26 mouse cellular contexts compared by ENCODE assay signal in genomic region chr10:61898116-61898515, GRCm38 (mm10).
DNase-seq lines count a peak whose midpoint lies in the region; ATAC-seq and TF ChIP-seq lines count a peak whose summit lies in the region.
"Had no signal": no experiment of that assay in that cellular context is flagged by ENCODE, and none has a peak within 500 bp of the region (broad histone marks: within the 10 kb centered on the region; RNA-seq: fewer than 3 reads in every experiment).

No protein-coding gene starts in this region.

- H3K4me1 ChIP-seq in heart, embryonic 11.5 days (ENCODE audit: control insufficient read depth, insufficient read depth, low read length): peaks cover 4% of the 10 kb centered on the region; the same call in 1 of the 2 replicates
- peaks cover 6 to 9% of the 10 kb centered on the region in 2 experiments for H3K4me1 ChIP-seq in heart, embryonic 14.5 days (ENCODE audit: control insufficient read depth in 2 of 2, insufficient read depth in 2 of 2, low read length in 2 of 2)
- H3K4me1 ChIP-seq in heart, postnatal 0 days (ENCODE audit: control insufficient read depth, insufficient read depth): peaks cover 8% of the 10 kb centered on the region; the same call in 1 of the 2 replicates
- H3K4me1 ChIP-seq: forebrain, embryonic 12.5 days; forebrain, embryonic 15.5 days; hindbrain, embryonic 12.5 days; hindbrain, embryonic 15.5 days had no signal

- TF ChIP-seq EP300 in heart, postnatal 0 days (IDR thresholded peaks at IDR 0.05; ENCODE audit: low read depth): no peak

- H3K4me3 ChIP-seq in heart, embryonic 11.5 days (ENCODE audit: low read depth, low read length): no peak overlapping the region
- peak overlapping the region; percentile 15 to 16; a peak in 2 of 4 replicates for H3K4me3 ChIP-seq in heart, embryonic 14.5 days (ENCODE audit: control insufficient read depth in 1 of 2, insufficient read depth in 1 of 2, low read depth in 1 of 2, low read length in 2 of 2)
- no peak overlapping the region for H3K4me3 ChIP-seq in heart, postnatal 0 days (ENCODE audit: low read depth, low read length)
- H3K4me3 ChIP-seq: embryonic facial prominence, embryonic 10.5 days; embryonic facial prominence, embryonic 13.5 days; erythroblast, embryonic 14.5 days; forebrain, embryonic 12.5 days; forebrain, embryonic 15.5 days; hindbrain, embryonic 12.5 days; hindbrain, embryonic 15.5 days had no signal

- DNase-seq in gastrocnemius, adult 18-20 months (ENCODE audit: low spot score): peak; percentile 54
- DNase-seq in gastrocnemius, postnatal 10 days: no peak
- DNase-seq in heart, postnatal 4 days: no peak
- no peak for DNase-seq in heart, postnatal 14 days
- DNase-seq in heart, postnatal 0 days (ENCODE audit: low spot score): no peak
- no peak for DNase-seq in heart, adult 8-10 months (ENCODE audit: low spot score)
- DNase-seq: adrenal gland, adult 8-10 months; adrenal gland, postnatal 25 days; cerebellum, adult 11-12 months; cerebellum, adult 8-10 months; cerebellum, postnatal 10 days; cerebellum, postnatal 36 days; embryo, embryonic 11 days; gastrocnemius, postnatal 25 days; kidney, adult 2 months had no signal

- 38% methylated on average over 6 of the region's 6 CpGs for WGBS in heart, embryonic 11.5 days (ENCODE audit: insufficient replicate concordance)
- WGBS in heart, embryonic 14.5 days: 21% methylated on average over 6 of the region's 6 CpGs
- WGBS in heart, postnatal 0 days: 20% methylated on average over 6 of the region's 6 CpGs

- ATAC-seq in heart, embryonic 11.5 days (replicated peaks; ENCODE audit: insufficient number of reproducible peaks, low FRiP score, low TSS enrichment): no peak
- ATAC-seq in heart, embryonic 14.5 days (ENCODE audit: insufficient number of reproducible peaks, insufficient read depth, low FRiP score, low read depth): no peak
- ATAC-seq in heart, postnatal 0 days (ENCODE audit: insufficient read depth, low read depth): 0 out of 2 replicates have a peak, but pooled peaks have one; percentile 26
- ATAC-seq: activated CD4-positive, CD25-positive, alpha-beta regulatory T cell, adult 4 months; forebrain, embryonic 15.5 days; intestine, postnatal 0 days had no signal

- peak overlapping the region; percentile 42 for H3K4me2 ChIP-seq in heart, embryonic 11.5 days
- H3K4me2 ChIP-seq in heart, embryonic 14.5 days (ENCODE audit: low read length): peak overlapping the region; percentile 52
- H3K4me2 ChIP-seq in heart, postnatal 0 days (ENCODE audit: low read depth, low read length): peak overlapping the region; percentile 31
- H3K4me2 ChIP-seq: embryonic facial prominence, embryonic 13.5 days; forebrain, embryonic 12.5 days; forebrain, embryonic 15.5 days; hindbrain, embryonic 12.5 days; hindbrain, embryonic 15.5 days had no signal

- H3K36me3 ChIP-seq in heart, embryonic 11.5 days (ENCODE audit: control insufficient read depth, insufficient read depth, low read length): no peaks in the 10 kb centered on the region
- H3K36me3 ChIP-seq in heart, embryonic 14.5 days (ENCODE audit: control insufficient read depth, insufficient read depth, low read length): no peaks in the 10 kb centered on the region
- H3K36me3 ChIP-seq in heart, postnatal 0 days (replicated peaks; ENCODE audit: control insufficient read depth, insufficient read depth, low read length): no peaks in the 10 kb centered on the region
- H3K36me3 ChIP-seq: embryonic facial prominence, embryonic 10.5 days; embryonic facial prominence, embryonic 13.5 days; forebrain, embryonic 12.5 days; forebrain, embryonic 15.5 days; hindbrain, embryonic 12.5 days; hindbrain, embryonic 15.5 days had no signal

- no peak overlapping the region for H3K27ac ChIP-seq in heart, embryonic 11.5 days (ENCODE audit: low read depth, low read length)
- H3K27ac ChIP-seq in heart, embryonic 14.5 days (replicated peaks in 1 of 2; ENCODE audit: control insufficient read depth in 1 of 2, insufficient read depth in 1 of 2, low read depth in 2 of 2, low read length in 2 of 2): peak overlapping the region; percentile 55 to 70; a peak in 3 of 4 replicates
- no peak overlapping the region for H3K27ac ChIP-seq in heart, postnatal 0 days (ENCODE audit: low read depth)
- H3K27ac ChIP-seq: embryonic facial prominence, embryonic 10.5 days; embryonic facial prominence, embryonic 13.5 days; forebrain, embryonic 12.5 days; forebrain, embryonic 15.5 days; hindbrain, embryonic 12.5 days; hindbrain, embryonic 15.5 days had no signal

- no peaks in the 10 kb centered on the region for H3K27me3 ChIP-seq in heart, embryonic 11.5 days (ENCODE audit: control insufficient read depth, insufficient read depth, low read length)
- no peaks in the 10 kb centered on the region for H3K27me3 ChIP-seq in heart, embryonic 14.5 days (ENCODE audit: control insufficient read depth, insufficient read depth, low read length)
- H3K27me3 ChIP-seq in heart, postnatal 0 days (ENCODE audit: control insufficient read depth, insufficient read depth, low read length): no peaks in the 10 kb centered on the region
- H3K27me3 ChIP-seq: embryonic facial prominence, embryonic 13.5 days; forebrain, embryonic 12.5 days; forebrain, embryonic 15.5 days; hindbrain, embryonic 12.5 days; hindbrain, embryonic 15.5 days had no signal

- intact Hi-C loops in heart, postnatal 14 days (cut with DNase I): no loop called here

- no peak for TF ChIP-seq CTCF in heart, postnatal 0 days (IDR thresholded peaks at IDR 0.05; ENCODE audit: low read depth)

- no peak overlapping the region for H3K9ac ChIP-seq in heart, embryonic 11.5 days (ENCODE audit: low read depth, low read length)
- peak overlapping the region; percentile 42; the same call in 1 of the 2 replicates for H3K9ac ChIP-seq in heart, embryonic 14.5 days (ENCODE audit: low read length)
- no peak overlapping the region; the same call in 1 of the 2 replicates for H3K9ac ChIP-seq in heart, postnatal 0 days (replicated peaks; ENCODE audit: low read depth, low read length)
- H3K9ac ChIP-seq: embryonic facial prominence, embryonic 13.5 days; forebrain, embryonic 12.5 days; forebrain, embryonic 15.5 days; hindbrain, embryonic 12.5 days; hindbrain, embryonic 15.5 days had no signal

- no peaks in the 10 kb centered on the region for H3K9me3 ChIP-seq in heart, embryonic 11.5 days (replicated peaks; ENCODE audit: control insufficient read depth, low read length)
- H3K9me3 ChIP-seq in heart, embryonic 14.5 days (ENCODE audit: control insufficient read depth, low read length): no peaks in the 10 kb centered on the region
- H3K9me3 ChIP-seq in heart, postnatal 0 days (replicated peaks; ENCODE audit: control insufficient read depth, low read length): no peaks in the 10 kb centered on the region
- H3K9me3 ChIP-seq: embryonic facial prominence, embryonic 10.5 days; embryonic facial prominence, embryonic 13.5 days; forebrain, embryonic 12.5 days; forebrain, embryonic 15.5 days; hindbrain, embryonic 12.5 days; hindbrain, embryonic 15.5 days had no signal

Comparison
In these comparisons a context has a peak if more than half of its experiments do, and no peak if none do; other contexts are left out.
1. H3K27ac ChIP-seq: peak in heart, embryonic 14.5 days (2 of 2); none in heart, embryonic 11.5 days (single experiment) and heart, postnatal 0 days (single experiment).
2. H3K4me3 ChIP-seq: peak in heart, embryonic 14.5 days (2 of 2); none in heart, embryonic 11.5 days (single experiment) and heart, postnatal 0 days (single experiment).
3. Peak in every context shown above with its lines, with median percentiles within 50 percentile points of each other: H3K4me2 ChIP-seq.